Mouse (Mus musculus) ES-E14 (cell line): ENCODE measurements around the gene Ppp1r16b. TPM values are rescaled to one million over a fixed set of nuclear protein-coding genes. Genes with fewer than 3 reads are reported as not detected.

Experiments used
- DNase-seq: peaks from one replicate; pipeline ENCODE4 v3.0.0-alpha.2; 2013; ENCODE audit warnings: low read depth, low spot score
- H3K27ac ChIP-seq: 2 replicates; pipeline ENCODE4 v1.5.1; 2012; ENCODE audit warnings: low read depth, mild to moderate bottlenecking, low read length, moderate library complexity, mixed read lengths; ENCODE audit not compliant: poor library complexity, insufficient read depth, severe bottlenecking
- H3K36me3 ChIP-seq: 2 replicates; pipeline ENCODE4 v1.6.1; 2012; ENCODE audit warnings: mild to moderate bottlenecking, low read length, moderate library complexity, mixed read lengths; ENCODE audit not compliant: control insufficient read depth, poor library complexity, insufficient read depth, severe bottlenecking
- H3K4me1 ChIP-seq, 2 experiments: fragments of 150-350 bp in 1 of 2; sonication (generic) in 1 of 2; 2 replicates each; pipeline ENCODE4 v1.6.1; 2012; ENCODE audit warnings: low read length in 2 of 2, mild to moderate bottlenecking in 1 of 2, mixed read lengths in 1 of 2; ENCODE audit not compliant: control insufficient read depth in 2 of 2, insufficient read depth in 2 of 2, poor library complexity in 1 of 2
- H3K4me3 ChIP-seq, 2 experiments: fragments of 150-350 bp in 1 of 2; sonication (generic) in 1 of 2; 2 replicates each; pipeline ENCODE4 v1.5.1; 2012; ENCODE audit warnings: low read length in 2 of 2, low read depth in 1 of 2, mild to moderate bottlenecking in 1 of 2, mixed read lengths in 1 of 2; ENCODE audit not compliant: insufficient read depth in 1 of 2, poor library complexity in 1 of 2, severe bottlenecking in 1 of 2
- H3K9ac ChIP-seq: 2 replicates; pipeline ENCODE4 v1.6.1; 2012; ENCODE audit warnings: low read depth, mild to moderate bottlenecking, low read length, mixed read lengths; ENCODE audit not compliant: poor library complexity, insufficient read depth, severe bottlenecking
- H3K9me3 ChIP-seq: fragments of 150-350 bp; sonication (generic); 2 replicates; pipeline ENCODE4 v1.6.1; 2012; ENCODE audit warnings: low read depth, mild to moderate bottlenecking, low read length; ENCODE audit not compliant: control insufficient read depth, insufficient read depth
- CHD2 ChIP-seq: IDR thresholded peaks from 2 replicates; pipeline ENCODE4 v1.6.1; 2014; ENCODE audit warnings: mild to moderate bottlenecking, low read depth, low read length, inconsistent platforms
- HCFC1 ChIP-seq: IDR thresholded peaks from 2 replicates; pipeline ENCODE4 v1.6.1; 2012; ENCODE audit warnings: low read length, inconsistent platforms, borderline replicate concordance; ENCODE audit not compliant: insufficient read depth
- MAFK ChIP-seq: IDR thresholded peaks from 2 replicates; pipeline ENCODE4 v1.6.1; 2014; ENCODE audit warnings: mild to moderate bottlenecking, low read depth, low read length, inconsistent platforms; ENCODE audit not compliant: insufficient read depth
- ZC3H11A ChIP-seq: IDR thresholded peaks from 2 replicates; pipeline ENCODE4 v1.6.1; 2012; ENCODE audit warnings: low read depth, mild to moderate bottlenecking, inconsistent platforms, low read length, borderline replicate concordance
- ZNF384 ChIP-seq: IDR thresholded peaks from 2 replicates; pipeline ENCODE4 v1.6.1; 2012; ENCODE audit warnings: low read depth, low read length, inconsistent platforms
- in situ Hi-C, 2 experiments: fragments of 600-800 bp; cut with MboI; formaldehyde crosslinking; loops; one replicate each; pipeline ENCODE4 v1.15.1; 2025; ENCODE audit warnings: low sequenced_read_pairs in 2 of 2, inconsistent platforms in 1 of 2; ENCODE audit not compliant: unreplicated experiment in 2 of 2
- total RNA-seq: library from RNA; depleted of rRNA; stranded (reverse); fragments of 300-350 nt; gene quantifications from 2 replicates; pipeline ENCODE4 v1.2.3, GENCODE M21; 2012

Ppp1r16b gene
- total RNA-seq, 1 experiment = 1.2 TPM

DNA sequence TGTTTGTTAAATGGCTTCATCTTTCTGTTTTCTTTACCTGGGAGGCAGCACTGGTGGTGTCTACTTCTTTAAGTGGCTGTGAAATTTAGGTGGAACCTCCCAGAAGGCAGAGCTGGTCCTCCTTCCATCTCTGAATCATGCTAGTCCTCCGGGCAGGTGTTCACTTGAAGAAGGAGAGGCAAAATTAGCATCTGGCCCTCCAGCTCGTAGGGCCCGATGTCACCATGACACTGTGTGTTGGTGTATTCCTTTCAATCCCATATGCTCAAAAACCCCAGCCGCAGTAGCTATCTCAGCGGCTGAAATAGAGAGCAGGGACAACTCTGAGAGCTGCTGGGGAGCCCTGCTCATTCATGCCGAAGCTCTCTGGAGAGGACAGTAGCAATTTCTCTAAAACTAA, 27.0 kb downstream of the Ppp1r16b start:
- Histone ChIP-seq H3K4me3 (no peak overlapping the region), H3K9me3 (no peaks in the 10 kb centered on the region), H3K27ac (no peak overlapping the region), H3K36me3 (no peaks in the 10 kb centered on the region), H3K4me1 (peaks cover 3% of the 10 kb centered on the region in 2 experiments; a peak in 2 of 4 replicates), H3K9ac (no peak overlapping the region)
- no peak for DNase-seq
- in situ Hi-C loops = no loop called here
- TF ChIP-seq ZC3H11A (no peak), HCFC1 (no peak), CHD2 (no peak), MAFK (no peak), ZNF384 (no peak)

DNA sequence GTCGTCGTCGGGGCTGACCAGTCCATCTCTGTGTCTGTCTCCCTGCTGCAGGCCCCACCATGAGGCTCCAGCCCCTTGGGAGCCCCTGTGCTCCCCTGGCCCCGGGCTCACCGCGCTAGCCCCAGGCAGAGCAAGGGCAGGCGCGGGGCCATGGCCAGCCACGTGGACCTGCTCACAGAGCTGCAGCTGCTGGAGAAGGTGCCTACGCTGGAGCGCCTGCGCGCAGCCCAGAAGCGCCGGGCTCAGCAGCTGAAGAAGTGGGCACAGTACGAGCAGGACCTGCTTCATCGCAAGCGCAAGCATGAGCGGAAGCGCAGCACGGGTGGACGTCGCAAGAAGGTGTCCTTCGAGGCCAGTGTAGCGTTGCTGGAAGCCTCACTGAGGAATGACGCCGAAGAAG, 30.6 kb downstream of the Ppp1r16b start:
- H3K4me1 ChIP-seq = peaks cover 3% of the 10 kb centered on the region in 2 experiments; a peak in 2 of 4 replicates
- H3K4me3 ChIP-seq = peak overlapping the region; percentile 42 to 51; a peak in 3 of 4 replicates
- no peaks in the 10 kb centered on the region for H3K9me3 ChIP-seq
- H3K27ac ChIP-seq = no peak overlapping the region
- TF ChIP-seq HCFC1 (no peak), ZNF384 (no peak)
- no peaks in the 10 kb centered on the region for H3K36me3 ChIP-seq
- no peak overlapping the region for H3K9ac ChIP-seq
- in situ Hi-C loops = no loop called here
- DNase-seq = no peak

DNA sequence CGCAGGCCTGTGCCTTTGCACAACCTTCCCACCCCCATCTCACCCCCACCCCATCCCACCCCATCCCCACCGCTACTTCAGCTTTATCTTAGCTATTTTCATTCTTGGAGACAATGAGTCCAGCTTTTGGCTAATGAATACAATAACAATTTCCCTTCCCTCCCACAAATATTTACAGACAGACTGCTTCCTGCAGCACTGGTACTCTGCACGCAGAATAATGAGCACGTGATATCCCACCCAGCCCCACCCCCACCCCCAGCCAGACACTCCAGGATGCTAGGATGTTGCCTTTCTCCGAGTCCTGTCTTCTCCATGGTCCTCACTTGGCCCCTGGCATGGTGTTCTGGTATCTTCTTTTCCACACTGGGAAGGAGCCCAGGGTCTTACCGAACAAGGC, 31.3 kb downstream of the Ppp1r16b start:
- no peak overlapping the region for H3K27ac ChIP-seq

DNA sequence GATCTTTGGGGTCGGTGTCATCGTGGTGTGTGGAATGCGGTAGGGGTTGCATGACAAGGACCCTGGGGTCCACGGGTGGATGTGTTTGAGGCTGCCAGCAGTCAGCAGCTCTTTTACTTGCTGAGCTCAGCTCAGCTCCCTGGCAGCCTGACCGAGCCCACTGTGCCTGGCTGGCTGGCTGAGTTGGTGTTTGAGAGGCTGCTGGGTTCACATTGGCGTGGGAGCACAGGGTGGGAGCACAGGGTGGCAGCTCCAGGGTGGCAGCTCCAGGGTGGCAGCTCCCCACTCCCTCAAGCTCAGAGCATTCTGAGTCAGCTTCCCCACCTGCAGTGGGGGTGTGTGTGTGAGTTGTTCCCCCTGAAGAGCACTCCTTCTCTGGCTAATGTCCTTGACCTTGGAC, 34.7 kb downstream of the Ppp1r16b start:
- in situ Hi-C loops = no loop called here
- Histone ChIP-seq H3K9me3 (no peaks in the 10 kb centered on the region), H3K4me3 (no peak overlapping the region), H3K36me3 (no peaks in the 10 kb centered on the region), H3K9ac (no peak overlapping the region), H3K4me1 (peaks cover 0 to 3% of the 10 kb centered on the region in 2 experiments; a peak in 1 of 4 replicates), H3K27ac (no peak overlapping the region)
- no peak for DNase-seq
- no peak for TF ChIP-seq ZNF384
- TF ChIP-seq ZC3H11A = no peak
- no peak for TF ChIP-seq HCFC1

More for the DNA sequence above, 31.3 kb downstream of the Ppp1r16b start:
- H3K4me3 ChIP-seq = no peak overlapping the region
- H3K36me3 ChIP-seq = no peaks in the 10 kb centered on the region
- H3K4me1 ChIP-seq = peaks cover 3% of the 10 kb centered on the region in 2 experiments; a peak in 2 of 4 replicates
- H3K9me3 ChIP-seq = no peaks in the 10 kb centered on the region
- no peak for DNase-seq
- TF ChIP-seq MAFK (no peak), ZNF384 (no peak), HCFC1 (no peak), ZC3H11A (no peak), CHD2 (no peak)
- in situ Hi-C loops = no loop called here
- H3K9ac ChIP-seq = no peak overlapping the region
